Mouse (Mus musculus) left cerebral cortex, adult 2 months (tissue): ENCODE data around the gene Ppp1r13l. TPM values are rescaled to one million over a fixed set of nuclear protein-coding genes. Genes with fewer than 3 reads are reported as not detected.

Source experiments
- DNase-seq, 2 experiments: peaks; one replicate each; pipeline ENCODE4 v3.0.0; 2021 to 2022; ENCODE audit warnings: low spot score in 2 of 2, mixed read lengths in 1 of 2; ENCODE audit errors: extremely low spot score in 1 of 2
- H3K27ac ChIP-seq: fragments of 200-600 bp; 2 replicates; pipeline ENCODE4 v1.8.1; 2022
- H3K4me3 ChIP-seq: fragments of 200-600 bp; 2 replicates; pipeline ENCODE4 v1.8.1; 2022
- CTCF ChIP-seq: fragments of 200-600 bp; IDR thresholded peaks from 2 replicates; pipeline ENCODE4 v1.8.1; 2022; ENCODE audit warnings: antibody characterized with exemption, mild to moderate bottlenecking, moderate library complexity
- intact Hi-C: fragments of 180-260 bp; cut with DNase I; formaldehyde crosslinking; loops from one replicate; pipeline ENCODE4 v1.15.1; 2025
- long read RNA-seq, 2 experiments: library from polyadenylated mRNA; stranded (forward); transcript quantifications; one replicate each; pipeline ENCODE4 v2.0.0; 2021; ENCODE audit warnings: borderline mapping rate in 2 of 2
- total RNA-seq, 2 experiments: library from RNA; stranded (reverse); gene quantifications; 2 replicates each; pipeline ENCODE4 v1.2.3; 2021

The Ppp1r13l gene
- total RNA-seq, result 1 to 10 TPM; 7.7 to 7.8 TPM
- long read RNA-seq, experiment 1, partial matches to known transcripts, result 3 of 5 reads
- long read RNA-seq, experiment 1, other reads (novel, unspliced or antisense), result 2 of 5 reads
- long read RNA-seq, experiment 2, partial matches to known transcripts, result 2 of 7 reads
- long read RNA-seq, experiment 2, other reads (novel, unspliced or antisense), result 2 of 7 reads

- peak within 1 kb of the TSS; percentile 57 for H3K4me3 ChIP-seq
- peak within 1 kb of the TSS; percentile 94 for H3K27ac ChIP-seq
- peak; percentile 88 to 90 for DNase-seq
- intact Hi-C loops, result no loop called here
- TF ChIP-seq CTCF, result no peak
Observed at GRCm38 (mm10) chr7:19359299-19359891, at the start of gene Ppp1r13l, which contains the start of gene Cd3eap. Ppp1r13l (plus strand) TSS chr7:19359749. Cd3eap (minus strand) TSS chr7:19359483.

- DNase-seq, result peak; percentile 92 to 94
- H3K27ac ChIP-seq, result peak within 1 kb of the TSS; percentile 85
- H3K4me3 ChIP-seq, result peak within 1 kb of the TSS; percentile 87
- peak; percentile 57 for TF ChIP-seq CTCF
- intact Hi-C loops, result no loop called here
Observed at GRCm38 (mm10) chr7:19309884-19310641, 49.5 kb upstream of the Ppp1r13l start, which contains the start of gene Fosb. Fosb (minus strand) TSS chr7:19310051.

GRCm38 (mm10) chr7:19311991-19312390 is 47.6 kb upstream of the Ppp1r13l start:
- intact Hi-C loops, result no loop called here
- H3K4me3 ChIP-seq, result no peak overlapping the region
- no peak for TF ChIP-seq CTCF
- no peak overlapping the region for H3K27ac ChIP-seq
- no peak for DNase-seq

GRCm38 (mm10) chr7:19314033-19314432 is 45.5 kb upstream of the Ppp1r13l start:
- intact Hi-C loops, result no loop called here
- no peak for DNase-seq
- H3K4me3 ChIP-seq, result no peak overlapping the region
- H3K27ac ChIP-seq, result no peak overlapping the region
- TF ChIP-seq CTCF, result no peak

GRCm38 (mm10) chr7:19316451-19317161 is 42.9 kb upstream of the Ppp1r13l start:
- Histone ChIP-seq H3K27ac (no peak overlapping the region), H3K4me3 (no peak overlapping the region)
- no peak for DNase-seq
- TF ChIP-seq CTCF, result no peak
- intact Hi-C loops, result no loop called here

GRCm38 (mm10) chr7:19318201-19318600 is 41.3 kb upstream of the Ppp1r13l start:
- intact Hi-C loops, result no loop called here
- Histone ChIP-seq H3K27ac (no peak overlapping the region), H3K4me3 (no peak overlapping the region)
- DNase-seq, result no peak
- no peak for TF ChIP-seq CTCF

- DNase-seq, result no peak
- intact Hi-C loops, result no loop called here
- no peak overlapping the region for H3K27ac ChIP-seq
- H3K4me3 ChIP-seq, result no peak overlapping the region
- no peak for TF ChIP-seq CTCF
Observed at GRCm38 (mm10) chr7:19318676-19319075, 40.9 kb upstream of the Ppp1r13l start.

- peak overlapping the region; percentile 91 for H3K27ac ChIP-seq
- no peak for DNase-seq
- TF ChIP-seq CTCF, result no peak
- intact Hi-C loops, result no loop called here
- peak overlapping the region; percentile 54 for H3K4me3 ChIP-seq
Observed at GRCm38 (mm10) chr7:19319458-19319857, 40.1 kb upstream of the Ppp1r13l start.

- peak overlapping the region; percentile 91 for H3K27ac ChIP-seq
- H3K4me3 ChIP-seq, result peak overlapping the region; percentile 54
- TF ChIP-seq CTCF, result peak; percentile 23
- peak; percentile 96 for DNase-seq
- intact Hi-C loops, result no loop called here
Observed at GRCm38 (mm10) chr7:19319906-19320305, 39.6 kb upstream of the Ppp1r13l start.

- Histone ChIP-seq H3K4me3 (peak overlapping the region; percentile 54), H3K27ac (peak overlapping the region; percentile 70)
- TF ChIP-seq CTCF, result no peak
- DNase-seq, result no peak
- intact Hi-C loops, result no loop called here
Observed at GRCm38 (mm10) chr7:19320637-19321036, 38.9 kb upstream of the Ppp1r13l start.

GRCm38 (mm10) chr7:19321464-19321863 is 38.1 kb upstream of the Ppp1r13l start:
- no peak for TF ChIP-seq CTCF
- Histone ChIP-seq H3K4me3 (no peak overlapping the region), H3K27ac (peak overlapping the region; percentile 32; the same call in 1 of the 2 replicates)
- intact Hi-C loops, result no loop called here
- DNase-seq, result no peak

GRCm38 (mm10) chr7:19322489-19322888 is 37.1 kb upstream of the Ppp1r13l start:
- Histone ChIP-seq H3K27ac (no peak overlapping the region), H3K4me3 (no peak overlapping the region)
- intact Hi-C loops, result no loop called here
- no peak for TF ChIP-seq CTCF
- DNase-seq, result no peak
